Mouse (Mus musculus): Measurements from ENCODE around the gene Clec11a. TPM values are rescaled to one million over a fixed set of nuclear protein-coding genes. Genes with fewer than 3 reads are reported as not detected.
A peak's percentile ranks its signal among the peaks of the same experiment; 100 is the strongest.
"Not testable (repeated sequence)": the region's sequence is repeated elsewhere in the genome, so short reads cannot be mapped to it uniquely, and the experiment has no call there.

Gene Clec11a
- polyA plus RNA-seq, 1 experiment = not detected

DNA sequence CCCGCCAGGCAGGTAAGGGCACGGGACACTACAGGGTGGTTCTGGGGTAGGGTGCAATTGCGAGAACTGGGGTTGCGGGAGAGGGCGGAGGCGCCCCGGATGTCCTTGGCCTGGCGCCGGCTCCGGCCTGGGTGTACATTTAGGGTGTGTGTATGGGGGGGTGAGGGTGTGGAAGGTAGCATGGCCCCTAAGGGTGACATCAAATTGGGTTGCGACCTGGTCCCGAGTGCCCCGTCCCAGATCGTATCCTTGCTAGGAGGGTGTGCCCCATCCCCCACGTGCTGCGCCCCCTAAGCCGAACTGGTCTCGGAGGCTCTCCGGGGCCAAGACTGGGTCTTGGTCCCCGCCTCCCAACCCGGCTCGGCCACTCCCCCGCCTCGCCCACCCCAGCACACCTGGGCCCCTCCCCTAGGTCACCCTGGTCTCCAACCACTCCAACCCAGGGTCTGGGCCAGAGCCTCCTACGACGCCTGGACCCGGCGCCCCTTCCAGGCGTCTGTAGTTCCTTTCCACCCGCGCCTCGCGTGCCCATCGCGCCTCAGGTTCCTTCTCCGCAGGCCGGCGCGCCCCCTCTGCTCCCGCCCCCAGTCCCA, 3.7 kb upstream of the Clec11a start:
- Histone ChIP-seq H3K27ac (ENCODE audit: insufficient read depth, low read depth, low read length) (peak overlapping the region; percentile 85), H3K4me3 (ENCODE audit: insufficient read depth, low read depth, low read length) (peak overlapping the region; percentile 75), H3K4me1 (ENCODE audit: control insufficient read depth, insufficient read depth, low read length) (peaks cover 39% of the 10 kb centered on the region)
- WGBS = 1% methylated on average over 38 of the region's 40 CpGs
- TF ChIP-seq CTCF (IDR thresholded peaks at IDR 0.05; ENCODE audit: insufficient read depth, low read depth, low read length) (no peak), POLR2A (IDR thresholded peaks at IDR 0.05; ENCODE audit: insufficient read depth, low read depth, low read length) (0 out of 2 replicates have a peak, but pooled peaks have one; percentile 27)

DNA sequence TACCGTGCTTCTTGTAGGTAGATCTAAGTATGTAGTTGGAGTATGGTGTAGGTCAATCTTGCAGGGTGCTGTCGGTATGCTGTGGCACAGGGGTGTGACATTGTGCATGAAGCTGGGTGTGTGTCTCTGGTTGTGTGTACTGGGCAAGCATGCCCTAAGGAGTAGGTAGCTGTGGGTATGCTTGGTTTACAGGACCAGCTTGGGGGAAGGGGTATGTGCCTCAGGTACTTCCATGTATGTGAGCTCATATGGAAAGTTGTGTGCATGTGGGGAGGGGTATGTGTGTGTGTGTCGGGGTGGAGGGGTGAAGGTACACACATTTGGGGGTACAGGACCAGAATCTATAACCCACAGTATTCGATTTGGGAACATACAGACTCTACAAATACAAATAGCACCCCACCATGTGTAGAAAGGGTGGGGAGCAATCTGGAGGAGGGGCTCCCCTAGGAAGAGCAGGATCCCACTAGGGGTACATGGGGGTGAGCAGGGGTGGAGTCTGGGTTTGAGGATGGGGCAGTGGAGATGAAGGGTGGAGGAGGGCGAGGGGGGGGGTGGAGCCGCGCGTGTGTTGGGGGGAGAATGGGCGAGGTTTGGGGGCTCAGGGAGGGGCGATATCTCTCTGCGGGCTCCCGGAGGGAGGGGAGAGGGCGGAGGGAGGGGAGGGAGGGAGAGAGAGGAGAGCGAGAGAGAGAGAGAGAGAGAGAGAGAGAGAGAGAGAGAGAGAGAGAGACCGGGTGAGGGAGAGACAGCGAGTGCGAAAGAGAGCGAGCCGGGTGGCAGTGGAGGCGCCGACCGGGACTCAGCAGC, 3.0 kb upstream of the Clec11a start, which contains the start of gene Shank1:
Shank1 (plus strand) TSS at position 779 of the 810 bp plus-strand sequence.
- Histone ChIP-seq H3K4me1 (ENCODE audit: control insufficient read depth, insufficient read depth, low read length) (peaks cover 42% of the 10 kb centered on the region), H3K27ac (ENCODE audit: insufficient read depth, low read depth, low read length) (peak within 1 kb of the TSS; percentile 91), H3K4me3 (ENCODE audit: insufficient read depth, low read depth, low read length) (peak within 1 kb of the TSS; percentile 75)
- 10% methylated on average over 12 of the region's 22 CpGs for WGBS
- no peak for TF ChIP-seq CTCF (IDR thresholded peaks at IDR 0.05; ENCODE audit: insufficient read depth, low read depth, low read length)

DNA sequence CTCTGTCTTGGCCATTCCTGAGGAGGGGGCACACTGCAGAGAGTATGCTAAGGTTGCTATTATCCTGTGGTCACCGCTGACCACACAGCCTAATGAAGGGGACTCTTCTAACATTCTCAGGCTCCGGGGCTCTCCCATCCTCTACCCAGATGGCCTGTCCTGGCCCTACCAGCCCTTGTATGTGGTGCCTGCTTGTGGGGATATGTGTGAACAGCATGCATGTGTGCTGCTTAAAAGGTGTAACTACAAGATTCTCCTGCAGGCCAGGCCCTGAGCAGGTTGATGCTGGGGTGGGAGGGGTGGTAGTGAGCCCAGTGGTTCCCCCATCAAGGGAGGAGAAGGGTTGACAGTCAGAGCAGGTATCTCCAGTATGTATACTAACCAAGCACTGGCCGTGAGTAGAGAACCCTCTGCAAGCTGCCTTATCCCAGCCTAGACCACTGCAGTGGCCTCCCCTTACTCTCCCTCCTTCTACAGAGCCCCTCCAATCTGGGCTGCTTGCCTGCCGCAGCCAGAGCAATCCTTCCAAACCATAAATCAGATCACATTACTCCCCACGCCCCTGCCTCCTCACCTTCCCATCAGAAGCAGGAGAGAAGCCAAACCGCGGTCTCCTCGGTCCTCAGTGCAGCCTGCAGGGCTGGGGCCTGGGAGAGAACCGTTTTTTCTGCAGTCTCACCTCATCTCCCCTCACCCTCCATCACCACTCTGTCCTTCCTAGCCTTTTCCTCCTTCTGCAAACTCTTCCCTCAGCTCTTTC, 739 bp upstream of the Clec11a start:
- peaks cover 39% of the 10 kb centered on the region for H3K4me1 ChIP-seq (ENCODE audit: control insufficient read depth, insufficient read depth, low read length)
- TF ChIP-seq CTCF (IDR thresholded peaks at IDR 0.05; ENCODE audit: insufficient read depth, low read depth, low read length) (no peak), POLR2A (IDR thresholded peaks at IDR 0.05; ENCODE audit: insufficient read depth, low read depth, low read length) (no peak)
- WGBS = 57% methylated on average over 9 of the region's 9 CpGs
- no peak overlapping the region for H3K27ac ChIP-seq (ENCODE audit: insufficient read depth, low read depth, low read length)
- H3K4me3 ChIP-seq (ENCODE audit: insufficient read depth, low read depth, low read length) = no peak overlapping the region

DNA sequence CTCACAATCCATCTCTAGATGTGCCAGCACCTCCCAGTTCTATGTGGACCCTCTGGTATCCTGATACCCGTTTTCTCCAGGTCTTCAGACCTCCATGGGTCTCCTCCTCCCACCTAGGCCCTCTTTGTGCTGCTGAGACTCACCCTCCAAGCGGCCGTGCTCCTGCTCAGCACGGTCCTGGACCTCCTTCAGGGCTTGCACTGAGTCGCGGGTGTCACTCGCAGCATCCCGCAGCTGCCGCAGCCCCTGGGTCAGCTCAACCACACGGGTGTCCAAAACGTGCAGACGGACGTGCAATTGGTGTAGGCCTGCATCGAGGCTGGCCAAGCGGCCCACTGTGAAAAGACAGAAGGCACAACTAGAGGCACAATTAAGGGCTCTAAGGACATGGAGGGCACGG, 1.0 kb downstream of the Clec11a start:
- Histone ChIP-seq H3K4me1 (ENCODE audit: control insufficient read depth, insufficient read depth, low read length) (peaks cover 26% of the 10 kb centered on the region), H3K27ac (ENCODE audit: insufficient read depth, low read depth, low read length) (peak overlapping the region; percentile 95), H3K4me3 (ENCODE audit: insufficient read depth, low read depth, low read length) (peak overlapping the region; percentile 83; the same call in 1 of the 2 replicates)
- WGBS = 13% methylated on average over 16 of the region's 16 CpGs
- no peak for TF ChIP-seq POLR2A (IDR thresholded peaks at IDR 0.05; ENCODE audit: insufficient read depth, low read depth, low read length)
- TF ChIP-seq CTCF (IDR thresholded peaks at IDR 0.05; ENCODE audit: insufficient read depth, low read depth, low read length) = no peak

DNA sequence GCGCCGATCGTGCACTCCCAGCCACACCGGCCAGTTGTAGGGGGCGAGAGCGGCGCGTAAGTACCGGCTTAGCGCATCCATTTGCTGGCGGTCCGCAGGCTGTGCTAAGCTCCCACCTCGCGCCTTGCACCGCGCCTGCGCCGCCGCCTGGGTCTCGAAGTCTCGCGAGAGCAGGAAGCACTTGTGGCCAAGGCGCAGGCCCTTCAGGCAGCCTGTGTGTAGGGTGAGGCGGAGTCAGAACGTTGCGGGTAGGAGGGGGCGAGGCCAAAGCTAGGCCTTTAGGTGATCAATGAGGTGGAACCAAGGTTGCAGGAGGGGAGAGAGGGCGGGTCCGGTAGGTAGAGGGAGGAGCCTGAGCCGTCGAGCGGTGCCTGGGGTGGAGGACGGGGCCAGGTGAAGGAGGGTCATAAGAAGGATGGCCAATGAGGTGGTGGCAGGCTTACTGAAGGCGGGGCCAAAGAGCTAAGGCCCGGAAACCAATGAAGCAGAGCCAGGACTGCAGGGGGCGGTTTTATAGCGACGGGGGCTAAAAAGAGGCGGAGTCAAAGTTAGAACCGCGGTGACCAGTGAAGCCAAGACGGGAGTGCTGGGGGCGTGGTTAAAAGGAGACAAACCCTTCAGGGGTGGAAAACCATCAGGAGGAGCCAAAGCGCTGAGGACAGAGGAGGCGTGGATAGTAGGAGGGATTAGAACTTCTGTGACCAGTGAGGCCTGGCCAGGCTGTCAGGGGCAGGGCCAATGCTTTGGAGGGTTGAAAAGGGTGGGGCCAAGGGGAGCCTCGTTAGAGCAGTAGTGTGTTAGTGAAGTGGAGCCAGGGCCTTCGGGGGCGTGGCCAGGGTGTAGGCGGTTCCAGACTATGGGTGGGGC, 1.7 kb downstream of the Clec11a start:
- Histone ChIP-seq H3K27ac (ENCODE audit: insufficient read depth, low read depth, low read length) (peak overlapping the region; percentile 95), H3K4me1 (ENCODE audit: control insufficient read depth, insufficient read depth, low read length) (peaks cover 26% of the 10 kb centered on the region), H3K4me3 (ENCODE audit: insufficient read depth, low read depth, low read length) (peak overlapping the region; percentile 83)
- TF ChIP-seq CTCF (IDR thresholded peaks at IDR 0.05; ENCODE audit: insufficient read depth, low read depth, low read length) (peak; percentile 12; the same call in 1 of the 2 replicates), POLR2A (IDR thresholded peaks at IDR 0.05; ENCODE audit: insufficient read depth, low read depth, low read length) (peak; percentile 98)
- under 1% methylated on average over 49 of the region's 49 CpGs for WGBS

DNA sequence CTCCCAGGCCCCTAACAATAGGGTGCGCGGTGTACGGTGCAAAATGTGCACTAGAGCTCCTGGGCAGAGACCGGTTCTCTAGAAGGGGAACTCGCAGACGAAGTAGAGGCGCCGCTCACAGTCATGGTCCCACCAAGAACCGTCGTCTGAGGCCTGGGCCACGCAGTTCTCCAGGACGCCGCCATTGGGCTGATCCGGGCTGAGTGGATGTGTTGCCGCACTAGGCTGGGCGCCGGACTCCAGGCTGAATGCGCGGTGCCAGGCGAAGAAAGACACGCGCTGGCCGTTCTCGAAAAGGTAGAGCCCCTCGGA, 2.3 kb downstream of the Clec11a start:
- Histone ChIP-seq H3K4me3 (ENCODE audit: insufficient read depth, low read depth, low read length) (peak overlapping the region; percentile 83), H3K4me1 (ENCODE audit: control insufficient read depth, insufficient read depth, low read length) (peaks cover 26% of the 10 kb centered on the region), H3K27ac (ENCODE audit: insufficient read depth, low read depth, low read length) (peak overlapping the region; percentile 95)
- under 1% methylated on average over 25 of the region's 25 CpGs for WGBS
- no peak for TF ChIP-seq POLR2A (IDR thresholded peaks at IDR 0.05; ENCODE audit: insufficient read depth, low read depth, low read length)
- no peak for TF ChIP-seq CTCF (IDR thresholded peaks at IDR 0.05; ENCODE audit: insufficient read depth, low read depth, low read length)

DNA sequence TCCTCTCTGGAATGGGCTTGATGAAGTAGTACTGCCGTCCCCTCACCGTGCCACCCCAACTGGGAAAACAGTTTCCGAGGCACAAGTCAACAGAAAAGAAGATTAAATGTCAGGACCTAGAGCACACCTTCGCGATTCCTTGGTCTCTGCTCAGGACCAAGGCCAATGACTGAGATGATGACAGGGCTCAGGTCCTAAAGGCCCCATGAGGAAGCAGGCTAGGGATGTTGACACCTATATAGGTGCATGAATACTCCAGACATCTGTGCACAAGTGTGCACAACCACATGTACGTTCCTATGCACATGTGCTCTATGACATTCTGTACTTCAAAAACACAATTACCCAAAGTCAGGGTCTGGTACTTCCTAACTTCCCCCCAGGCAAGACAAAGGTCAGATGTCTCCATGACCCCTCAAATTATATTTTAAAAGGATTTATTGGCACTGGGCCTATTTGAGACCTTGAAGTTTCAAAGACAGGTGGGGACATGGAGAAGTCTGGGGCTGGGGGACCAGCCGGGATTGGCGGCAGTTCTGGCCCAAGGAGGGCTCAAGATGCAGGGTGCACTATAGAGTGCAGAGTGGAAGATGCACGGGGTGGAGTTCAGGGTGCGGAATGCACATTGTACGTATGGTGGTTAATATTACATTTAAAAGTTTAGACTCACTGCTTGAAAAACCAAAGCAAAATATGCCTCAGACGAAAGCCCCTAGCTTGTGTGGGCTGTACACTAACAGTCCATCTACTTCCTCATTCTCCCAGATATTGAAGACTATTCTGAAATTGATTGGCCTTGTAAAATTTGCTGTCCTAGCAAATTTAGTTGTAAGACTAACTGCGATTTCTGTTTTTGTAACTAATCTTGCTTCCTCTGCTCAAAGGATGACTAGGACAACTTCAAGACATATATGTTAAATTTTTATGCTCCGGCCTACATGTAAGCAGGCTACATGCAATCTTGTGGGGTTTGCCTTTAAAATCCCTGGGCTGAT, 3.1 kb downstream of the Clec11a start:
- H3K4me1 ChIP-seq (ENCODE audit: control insufficient read depth, insufficient read depth, low read length) = peaks cover 25% of the 10 kb centered on the region
- 81% methylated on average over 14 of the region's 14 CpGs for WGBS
- peak overlapping the region; percentile 83 for H3K4me3 ChIP-seq (ENCODE audit: insufficient read depth, low read depth, low read length)
- TF ChIP-seq CTCF (IDR thresholded peaks at IDR 0.05; ENCODE audit: insufficient read depth, low read depth, low read length) = no peak
- TF ChIP-seq POLR2A (IDR thresholded peaks at IDR 0.05; ENCODE audit: insufficient read depth, low read depth, low read length) = no peak
- H3K27ac ChIP-seq (ENCODE audit: insufficient read depth, low read depth, low read length) = no peak overlapping the region; the same call in 1 of the 2 replicates

DNA sequence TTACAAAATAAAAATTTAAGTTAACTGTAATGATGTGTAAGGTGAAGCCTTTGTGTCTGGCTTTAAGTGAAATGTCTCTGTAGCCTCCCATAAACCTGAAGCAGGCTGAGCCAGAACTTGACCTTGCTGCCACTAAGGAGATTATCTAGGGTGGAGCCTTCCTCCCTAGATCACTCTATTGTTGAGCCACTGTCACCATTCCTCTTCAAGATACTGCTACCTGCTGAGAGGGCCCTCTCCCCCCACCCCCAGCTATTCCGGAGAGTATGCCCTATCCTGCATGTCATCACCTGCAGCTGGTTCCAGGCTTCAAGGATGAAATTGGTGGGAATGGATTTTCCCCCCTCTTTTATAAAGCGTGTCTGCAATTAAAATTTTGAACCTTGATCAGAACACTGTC, 9.2 kb downstream of the Clec11a start:
- not testable (repeated sequence) for H3K4me1 ChIP-seq (ENCODE audit: control insufficient read depth, insufficient read depth, low read length); H3K4me3 ChIP-seq (ENCODE audit: insufficient read depth, low read depth, low read length); H3K27ac ChIP-seq (ENCODE audit: insufficient read depth, low read depth, low read length)
- WGBS = 83% methylated on average over 2 of the region's 2 CpGs

All from olfactory bulb, adult 2 months (tissue).